Mouse (Mus musculus) right cerebral cortex, postnatal 4 days (tissue): ENCODE measurements at regions not wholly inside any gene's neighbourhood (a gene's known extent, or its start where the extent isn't known, plus 50 kb on each side); places are given as distances from the start of the nearest gene placed in this dataset.
"Not testable (repeated sequence)": the region's sequence is repeated elsewhere in the genome, so short reads cannot be mapped to it uniquely, and the experiment has no call there.

Source experiments
- DNase-seq: peaks from one replicate; pipeline ENCODE4 v3.0.0-alpha.2; 2022

- DNase-seq, result no peak
Measured at GRCm38 (mm10) chr1:7388627-7389026, 2580.9 kb downstream of the Gm37988 start.

- DNase-seq, result no peak
Measured at GRCm38 (mm10) chr1:7393508-7393907, 2585.8 kb downstream of the Gm37988 start.

- DNase-seq, result no peak
Measured at GRCm38 (mm10) chr1:7394161-7394560, 2586.5 kb downstream of the Gm37988 start.

GRCm38 (mm10) chr1:7395527-7395926, 2587.8 kb downstream of the Gm37988 start:
- DNase-seq, result no peak

- DNase-seq, result peak; percentile 72
Measured at GRCm38 (mm10) chr1:7396867-7397806, 2589.4 kb downstream of the Gm37988 start.

- DNase-seq, result peak; percentile 99
Measured at GRCm38 (mm10) chr1:7397807-7398446, 2590.2 kb downstream of the Gm37988 start.

- no peak for DNase-seq
Measured at GRCm38 (mm10) chr1:7398678-7399218, 2591.1 kb downstream of the Gm37988 start.

- not testable (repeated sequence) for DNase-seq
Measured at GRCm38 (mm10) chr1:7405651-7406050, 2598.0 kb downstream of the Gm37988 start.

GRCm38 (mm10) chr1:7414444-7414843, 2606.8 kb downstream of the Gm37988 start:
- DNase-seq, result no peak

GRCm38 (mm10) chr1:7451660-7452155, 2644.0 kb downstream of the Gm37988 start:
- no peak for DNase-seq

GRCm38 (mm10) chr1:7454931-7455330, 2647.2 kb downstream of the Gm37988 start:
- no peak for DNase-seq

GRCm38 (mm10) chr1:7457895-7458294, 2650.2 kb downstream of the Gm37988 start:
- no peak for DNase-seq

- no peak for DNase-seq
Measured at GRCm38 (mm10) chr1:7494096-7494495, 2686.4 kb downstream of the Gm37988 start.

GRCm38 (mm10) chr1:7499042-7499441, 2691.3 kb downstream of the Gm37988 start:
- DNase-seq, result no peak

GRCm38 (mm10) chr1:7502363-7502762, 2694.7 kb downstream of the Gm37988 start:
- DNase-seq, result no peak

GRCm38 (mm10) chr1:7518791-7519190, 2711.1 kb downstream of the Gm37988 start:
- no peak for DNase-seq

- DNase-seq, result no peak
Measured at GRCm38 (mm10) chr1:7533506-7533905, 2725.8 kb downstream of the Gm37988 start.

- no peak for DNase-seq
Measured at GRCm38 (mm10) chr1:7535191-7535590, 2727.5 kb downstream of the Gm37988 start.

- no peak for DNase-seq
Measured at GRCm38 (mm10) chr1:7543492-7543891, 2735.8 kb downstream of the Gm37988 start.

- no peak for DNase-seq
Measured at GRCm38 (mm10) chr1:7548261-7548660, 2740.6 kb downstream of the Gm37988 start.

GRCm38 (mm10) chr1:7574787-7575186, 2767.1 kb downstream of the Gm37988 start:
- no peak for DNase-seq

GRCm38 (mm10) chr1:7586409-7586808, 2778.7 kb downstream of the Gm37988 start:
- no peak for DNase-seq

- DNase-seq, result no peak
Measured at GRCm38 (mm10) chr1:7591327-7591726, 2783.6 kb downstream of the Gm37988 start.
